Mouse (Mus musculus) 416B (cell line): ENCODE data around the gene Klhdc8a.
"Not testable (repeated sequence)": the region's sequence is repeated elsewhere in the genome, so short reads cannot be mapped to it uniquely, and the experiment has no call there.

Experiments used
- DNase-seq: peaks from one replicate; pipeline ENCODE4 v3.0.0; 2011; ENCODE audit warnings: low read depth

The Klhdc8a gene

GRCm38 (mm10) chr1:132298425-132298800 is at the start of gene Klhdc8a:
Klhdc8a (plus strand) TSS chr1:132298626.
- DNase-seq: no peak

GRCm38 (mm10) chr1:132254467-132254866 is 44.0 kb upstream of the Klhdc8a start:
- peak; percentile 31 for DNase-seq

- no peak for DNase-seq
Measured at GRCm38 (mm10) chr1:132260331-132260730, 38.1 kb upstream of the Klhdc8a start.

- DNase-seq: peak; percentile 48
Measured at GRCm38 (mm10) chr1:132261058-132261457, 37.4 kb upstream of the Klhdc8a start.

- no peak for DNase-seq
Measured at GRCm38 (mm10) chr1:132263618-132264017, 34.8 kb upstream of the Klhdc8a start.

GRCm38 (mm10) chr1:132264577-132264976 is 33.8 kb upstream of the Klhdc8a start:
- peak; percentile 67 for DNase-seq

GRCm38 (mm10) chr1:132265211-132265859 is 33.1 kb upstream of the Klhdc8a start:
- DNase-seq: no peak

- no peak for DNase-seq
Measured at GRCm38 (mm10) chr1:132265936-132266335, 32.5 kb upstream of the Klhdc8a start.

GRCm38 (mm10) chr1:132266791-132267557 is 31.5 kb upstream of the Klhdc8a start:
- DNase-seq: peak; percentile 24

GRCm38 (mm10) chr1:132267959-132268358 is 30.5 kb upstream of the Klhdc8a start:
- no peak for DNase-seq

GRCm38 (mm10) chr1:132268418-132269060 is 29.9 kb upstream of the Klhdc8a start:
- no peak for DNase-seq

- DNase-seq: no peak
Measured at GRCm38 (mm10) chr1:132271237-132271636, 27.2 kb upstream of the Klhdc8a start.

GRCm38 (mm10) chr1:132276694-132277093 is 21.7 kb upstream of the Klhdc8a start:
- DNase-seq: no peak

GRCm38 (mm10) chr1:132277124-132277523 is 21.3 kb upstream of the Klhdc8a start:
- no peak for DNase-seq

- DNase-seq: not testable (repeated sequence)
Measured at GRCm38 (mm10) chr1:132280636-132281035, 17.8 kb upstream of the Klhdc8a start.

- no peak for DNase-seq
Measured at GRCm38 (mm10) chr1:132281523-132282176, 16.8 kb upstream of the Klhdc8a start.

GRCm38 (mm10) chr1:132282177-132282536 is 16.3 kb upstream of the Klhdc8a start:
- DNase-seq: no peak

- DNase-seq: no peak
Measured at GRCm38 (mm10) chr1:132283018-132283417, 15.4 kb upstream of the Klhdc8a start.

- DNase-seq: no peak
Measured at GRCm38 (mm10) chr1:132286735-132287134, 11.7 kb upstream of the Klhdc8a start.

GRCm38 (mm10) chr1:132287445-132287844 is 11.0 kb upstream of the Klhdc8a start:
- DNase-seq: no peak

- no peak for DNase-seq
Measured at GRCm38 (mm10) chr1:132287991-132288451, 10.4 kb upstream of the Klhdc8a start.

GRCm38 (mm10) chr1:132289965-132290364 is 8.5 kb upstream of the Klhdc8a start:
- DNase-seq: no peak
